Mouse (Mus musculus) forebrain, embryonic 14.5 days (tissue): Measurements from ENCODE around the gene Zfp202. TPM values are rescaled to one million over a fixed set of nuclear protein-coding genes. Genes with fewer than 3 reads are reported as not detected.
A peak's percentile ranks its signal among the peaks of the same experiment; 100 is the strongest.

Source experiments
- ATAC-seq: fragments of 200-750 bp; cut with Nextera tagmentation; 2 replicates; pipeline ENCODE4 v1.8.0; 2017; ENCODE audit warnings: mild to moderate bottlenecking, moderate library complexity
- DNase-seq: peaks from one replicate; pipeline ENCODE4 v3.0.0-alpha.2; 2015; ENCODE audit warnings: low spot score
- H3K27ac ChIP-seq: fragments of 300-500 bp; sonication (generic); 2 replicates; pipeline ENCODE4 v1.5.1; 2014; ENCODE audit warnings: low read depth, mild to moderate bottlenecking, control low read depth, low read length, moderate library complexity
- H3K27me3 ChIP-seq: fragments of 300-500 bp; sonication (generic); replicated peaks from 2 replicates; pipeline ENCODE4 v1.6.1; 2014; ENCODE audit warnings: low read length, control low read depth, mixed read lengths; ENCODE audit not compliant: control insufficient read depth, insufficient read depth
- H3K36me3 ChIP-seq: fragments of 300-500 bp; sonication (generic); 2 replicates; pipeline ENCODE4 v1.6.1; 2014; ENCODE audit warnings: low read length, control low read depth; ENCODE audit not compliant: control insufficient read depth, insufficient read depth
- H3K4me1 ChIP-seq: fragments of 300-500 bp; sonication (generic); 2 replicates; pipeline ENCODE4 v1.6.1; 2014; ENCODE audit warnings: antibody characterized with exemption, low read length, control low read depth; ENCODE audit not compliant: control insufficient read depth, insufficient read depth
- H3K4me2 ChIP-seq: fragments of 300-500 bp; sonication (generic); 2 replicates; pipeline ENCODE4 v1.6.1; 2014; ENCODE audit warnings: mild to moderate bottlenecking, control low read depth, low read length
- H3K4me3 ChIP-seq: fragments of 300-500 bp; sonication (generic); 2 replicates; pipeline ENCODE4 v1.5.1; 2014; ENCODE audit warnings: low read depth, low read length, control low read depth
- H3K9ac ChIP-seq: fragments of 300-500 bp; sonication (generic); 2 replicates; pipeline ENCODE4 v1.6.1; 2014; ENCODE audit warnings: mild to moderate bottlenecking, low read length, control low read depth, moderate library complexity
- H3K9me3 ChIP-seq: fragments of 300-500 bp; sonication (generic); replicated peaks from 2 replicates; pipeline ENCODE4 v1.6.1; 2016; ENCODE audit warnings: low read length, control low read depth, mixed read lengths; ENCODE audit not compliant: control insufficient read depth
- WGBS: fragments of 180-500 bp; shearing (Covaris S2); extraction: QIAGEN DNeasy Blood & Tissue Kit; methylation state at CpG from one replicate; pipeline ENCODE4 v1.1.7; 2014; 5-methylcytosine and 5-hydroxymethylcytosine counted together
- polyA plus RNA-seq: library from polyadenylated mRNA; unstranded; fragments of >200 nt; fragmentation: Nextera tagmentation; extraction: Ambion mirVana; gene quantifications from 2 replicates; pipeline ENCODE4 v1.2.1, GENCODE M21; 2014

Zfp202 gene
- polyA plus RNA-seq, 1 experiment from 2014 or later: 8.5 TPM

DNA sequence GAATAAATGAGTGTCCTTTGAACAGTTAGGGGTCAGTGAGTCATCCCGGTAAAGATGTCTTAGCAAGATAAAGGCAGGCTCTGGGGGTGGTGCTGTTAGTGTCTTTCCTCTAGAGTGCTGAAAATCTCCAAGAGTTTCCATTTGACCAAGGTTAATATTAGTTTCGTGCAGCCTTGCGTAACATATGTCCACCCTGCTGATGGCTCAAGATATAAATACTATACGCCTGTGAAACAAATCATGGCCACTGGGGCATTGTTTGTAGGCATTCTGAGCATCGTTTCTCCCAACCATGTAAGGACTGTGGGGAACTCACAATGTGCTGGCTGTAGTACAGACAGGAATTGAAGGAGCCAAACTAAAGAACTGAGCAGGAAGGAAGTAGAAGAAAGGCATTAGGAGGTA, 14.4 kb downstream of the Zfp202 start:
- H3K36me3 ChIP-seq: peaks cover 41% of the 10 kb centered on the region
- H3K4me2 ChIP-seq: no peak overlapping the region
- H3K4me3 ChIP-seq: no peak overlapping the region
- 86% methylated on average over 5 of the region's 5 CpGs for WGBS
- H3K4me1 ChIP-seq: no peaks in the 10 kb centered on the region
- DNase-seq: no peak
- H3K27me3 ChIP-seq: no peaks in the 10 kb centered on the region
- no peaks in the 10 kb centered on the region for H3K9me3 ChIP-seq
- ATAC-seq: no peak
- no peak overlapping the region for H3K27ac ChIP-seq
- H3K9ac ChIP-seq: no peak overlapping the region

DNA sequence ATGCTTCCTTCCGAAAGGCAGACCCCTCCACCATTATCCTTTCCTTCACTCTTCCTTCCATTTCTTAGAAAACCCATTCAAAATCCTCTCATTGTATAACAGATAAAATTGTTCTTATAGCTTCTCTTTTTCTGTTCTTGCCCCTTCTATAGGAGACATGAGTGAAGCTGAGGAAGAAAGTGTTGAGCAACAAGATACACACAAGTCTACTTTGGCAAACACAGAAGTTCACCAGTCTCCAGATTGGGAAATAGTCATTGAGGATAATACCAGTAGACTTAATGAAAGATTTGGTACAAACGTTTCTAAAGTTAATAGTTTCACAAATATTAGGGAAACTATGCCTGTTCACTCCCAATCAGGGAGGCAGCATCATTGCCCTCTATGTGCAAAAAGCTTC, 18.6 kb downstream of the Zfp202 start:
- no peak overlapping the region for H3K4me3 ChIP-seq
- ATAC-seq (no peak), DNase-seq (no peak)
- H3K4me2 ChIP-seq: no peak overlapping the region
- H3K36me3 ChIP-seq: peaks cover 55% of the 10 kb centered on the region
- WGBS: 91% methylated on average over 2 of the region's 2 CpGs
- no peak overlapping the region for H3K27ac ChIP-seq
- no peak overlapping the region for H3K9ac ChIP-seq
- no peaks in the 10 kb centered on the region for H3K4me1 ChIP-seq
- H3K27me3 ChIP-seq: no peaks in the 10 kb centered on the region
- no peaks in the 10 kb centered on the region for H3K9me3 ChIP-seq

DNA sequence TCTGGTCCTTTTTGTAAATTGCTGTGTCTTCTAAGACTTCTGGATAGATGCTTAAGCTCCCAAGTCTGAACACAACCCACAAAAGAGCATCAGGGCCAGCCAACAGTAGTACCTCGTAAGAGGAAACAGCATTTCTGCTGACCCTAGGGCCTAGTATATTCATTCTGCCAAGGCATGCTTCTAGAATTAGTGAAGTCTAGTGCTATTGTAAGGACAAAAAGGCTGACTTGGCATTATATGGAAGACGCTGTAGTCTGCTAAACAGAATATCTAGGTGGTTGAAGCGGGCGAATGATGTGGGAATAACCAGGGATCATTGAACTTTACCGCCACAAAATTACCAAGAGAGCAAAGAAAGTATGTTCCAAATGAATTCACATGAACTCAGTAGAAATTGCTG, 21.9 kb downstream of the Zfp202 start:
- WGBS: 96% methylated on average over 5 of the region's 5 CpGs
- no peak for DNase-seq

DNA sequence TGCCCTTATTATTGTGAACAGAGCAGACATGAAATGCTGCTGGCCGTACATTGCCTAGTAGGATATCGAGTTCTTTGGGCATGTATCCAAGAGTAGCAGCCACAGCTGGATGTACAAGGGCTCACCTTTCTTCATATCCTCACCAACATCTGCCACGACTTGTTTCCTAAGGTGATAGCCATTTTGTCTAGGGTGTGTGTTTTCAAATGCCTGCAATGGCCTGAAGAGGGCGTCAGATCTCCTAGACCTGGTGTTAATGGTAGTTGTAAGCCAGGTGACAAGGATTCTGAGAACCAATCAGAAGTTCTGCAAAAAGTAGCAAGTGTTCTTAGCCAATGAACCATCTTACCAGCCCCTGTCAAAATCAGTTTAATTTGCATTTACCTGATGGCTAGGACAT, 24.5 kb downstream of the Zfp202 start:
- H3K4me2 ChIP-seq: no peak overlapping the region
- DNase-seq: no peak
- no peaks in the 10 kb centered on the region for H3K4me1 ChIP-seq
- no peaks in the 10 kb centered on the region for H3K27me3 ChIP-seq
- no peaks in the 10 kb centered on the region for H3K9me3 ChIP-seq
- no peak overlapping the region for H3K27ac ChIP-seq
- no peak overlapping the region for H3K4me3 ChIP-seq
- no peak for ATAC-seq
- H3K36me3 ChIP-seq: peaks cover 16% of the 10 kb centered on the region
- H3K9ac ChIP-seq: no peak overlapping the region
- 72% methylated on average over 4 of the region's 4 CpGs for WGBS

More for the DNA sequence above, 21.9 kb downstream of the Zfp202 start:
- Histone ChIP-seq H3K9me3 (no peaks in the 10 kb centered on the region), H3K4me3 (no peak overlapping the region), H3K9ac (no peak overlapping the region), H3K4me1 (no peaks in the 10 kb centered on the region), H3K4me2 (no peak overlapping the region), H3K27me3 (no peaks in the 10 kb centered on the region), H3K27ac (no peak overlapping the region), H3K36me3 (peaks cover 41% of the 10 kb centered on the region)
- no peak for ATAC-seq

DNA sequence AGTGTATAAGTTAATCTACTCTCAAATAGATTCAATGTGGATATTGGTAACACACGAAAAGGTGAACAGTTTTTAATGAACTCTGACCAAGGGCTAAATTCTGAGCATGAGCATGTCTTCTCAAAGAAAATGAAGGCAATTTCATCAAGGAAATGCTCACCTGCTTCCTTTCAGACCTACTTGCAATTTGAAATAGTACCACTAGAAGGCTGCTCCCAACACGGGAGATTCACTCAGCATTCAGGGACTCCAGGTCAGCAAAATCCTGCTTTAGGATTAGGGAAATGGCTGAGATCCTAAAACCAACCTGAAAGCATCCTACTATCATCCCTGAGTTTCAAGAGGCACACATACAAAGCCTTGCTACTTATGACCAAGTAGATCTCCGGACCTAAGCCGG, 32.2 kb downstream of the Zfp202 start:
- ATAC-seq (no peak), DNase-seq (no peak)
- 68% methylated on average over 4 of the region's 4 CpGs for WGBS

DNA sequence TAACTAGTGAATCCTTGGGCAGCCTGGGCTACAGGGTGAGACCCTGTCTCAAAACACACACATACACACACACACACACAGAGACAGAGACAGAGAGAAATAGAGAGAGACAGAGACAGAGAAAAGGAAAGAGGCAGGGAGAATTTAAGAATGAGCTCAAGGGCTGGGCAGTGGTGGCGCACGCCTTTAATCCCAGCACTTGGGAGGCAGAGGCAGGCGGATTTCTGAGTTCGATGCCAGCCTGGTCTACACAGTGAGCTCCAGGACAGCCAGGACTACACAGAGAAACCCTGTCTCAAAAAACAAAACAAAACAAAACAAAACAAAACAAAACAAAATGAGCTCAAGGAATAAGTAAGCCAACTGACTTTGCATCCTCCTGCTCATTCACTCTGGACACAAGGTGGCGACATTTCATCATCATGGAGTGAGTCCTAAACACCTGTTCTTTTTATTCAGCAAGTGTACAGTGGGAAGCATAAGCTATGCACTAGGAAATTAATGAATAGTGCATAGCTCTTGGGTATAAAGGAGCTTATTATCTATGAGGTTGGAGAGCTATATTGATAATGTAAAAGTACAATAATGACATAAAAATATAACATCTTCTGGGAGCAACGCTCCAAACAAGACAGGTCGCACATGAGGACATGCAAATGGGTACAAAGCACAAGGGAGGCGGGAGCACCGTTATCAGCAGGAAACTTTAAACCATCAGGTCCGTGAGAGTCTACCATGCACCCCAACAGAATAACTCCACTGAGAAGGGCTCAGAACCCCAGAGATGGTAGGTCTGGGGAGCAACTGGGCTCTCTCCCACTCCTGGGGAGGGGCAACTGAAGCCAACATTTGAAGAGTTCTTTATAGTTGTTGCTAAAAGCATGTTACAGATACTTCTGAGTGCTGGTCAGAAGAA, 36.0 kb downstream of the Zfp202 start:
- Histone ChIP-seq H3K36me3 (no peaks in the 10 kb centered on the region), H3K4me3 (no peak overlapping the region), H3K4me1 (no peaks in the 10 kb centered on the region), H3K27me3 (no peaks in the 10 kb centered on the region), H3K4me2 (no peak overlapping the region), H3K9ac (no peak overlapping the region), H3K9me3 (no peaks in the 10 kb centered on the region), H3K27ac (no peak overlapping the region)
- 71% methylated on average over 10 of the region's 10 CpGs for WGBS
- peak; percentile 92 for DNase-seq
- ATAC-seq: peak; percentile 88

More for the DNA sequence above, 32.2 kb downstream of the Zfp202 start:
- Histone ChIP-seq H3K9ac (no peak overlapping the region), H3K4me2 (no peak overlapping the region), H3K9me3 (no peaks in the 10 kb centered on the region), H3K36me3 (no peaks in the 10 kb centered on the region), H3K27me3 (no peaks in the 10 kb centered on the region), H3K4me3 (no peak overlapping the region), H3K4me1 (no peaks in the 10 kb centered on the region), H3K27ac (no peak overlapping the region)

DNA sequence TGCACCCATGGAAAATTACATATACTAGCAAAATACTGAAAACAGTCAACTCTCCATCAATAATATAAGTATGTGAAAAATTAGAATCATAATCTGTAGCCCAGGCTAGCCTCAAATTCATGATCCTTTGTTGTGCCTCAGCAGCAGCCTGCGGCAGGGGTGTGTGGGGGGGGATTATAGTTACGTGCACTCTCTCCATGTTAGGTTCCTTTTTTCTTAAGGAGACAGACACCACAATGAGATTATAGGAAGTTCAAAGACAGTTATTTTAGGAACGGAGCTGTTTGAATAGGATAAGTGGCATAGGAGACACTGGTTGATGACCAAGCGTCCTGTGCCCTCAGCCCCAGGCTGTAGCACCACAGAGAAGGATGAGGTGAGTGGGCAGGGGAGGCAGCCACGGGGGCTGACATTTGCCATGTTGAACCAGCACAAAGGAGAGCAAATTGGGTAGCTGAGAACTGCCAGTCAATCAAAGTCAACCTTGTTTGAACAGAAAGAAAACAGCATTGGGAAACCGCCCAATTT, 36.8 kb downstream of the Zfp202 start:
- ATAC-seq (no peak), DNase-seq (no peak)
- Histone ChIP-seq H3K36me3 (no peaks in the 10 kb centered on the region), H3K4me3 (no peak overlapping the region), H3K27me3 (no peaks in the 10 kb centered on the region), H3K4me2 (no peak overlapping the region), H3K27ac (no peak overlapping the region), H3K9ac (no peak overlapping the region), H3K9me3 (no peaks in the 10 kb centered on the region), H3K4me1 (no peaks in the 10 kb centered on the region)
- whole genome bisulfite sequencing: 42% methylated on average over 6 of the region's 6 CpGs

DNA sequence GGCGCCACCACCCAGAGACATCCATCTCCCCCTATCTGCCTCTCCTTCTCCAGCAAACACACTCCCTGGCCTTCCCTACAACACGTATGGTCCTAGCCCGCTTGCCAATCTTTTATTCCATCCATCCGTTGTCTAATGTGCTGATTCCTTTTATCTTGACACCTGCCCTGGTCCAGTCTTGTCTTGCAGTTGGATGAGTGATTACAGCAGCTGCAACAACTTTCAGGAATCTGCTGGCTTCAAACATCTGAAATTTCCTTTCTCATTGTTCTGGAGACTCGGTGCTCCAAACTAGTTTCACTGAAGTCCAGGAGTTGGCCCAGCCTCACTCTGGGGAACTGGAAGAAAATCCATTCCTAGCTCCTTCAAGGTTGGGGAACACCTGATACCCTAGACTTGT, 37.4 kb downstream of the Zfp202 start:
- DNase-seq (no peak), ATAC-seq (no peak)
- Histone ChIP-seq H3K27me3 (no peaks in the 10 kb centered on the region), H3K4me2 (no peak overlapping the region), H3K9ac (no peak overlapping the region), H3K4me3 (no peak overlapping the region), H3K36me3 (no peaks in the 10 kb centered on the region), H3K4me1 (no peaks in the 10 kb centered on the region), H3K27ac (no peak overlapping the region), H3K9me3 (no peaks in the 10 kb centered on the region)
- WGBS: 62% methylated on average over 5 of the region's 5 CpGs

DNA sequence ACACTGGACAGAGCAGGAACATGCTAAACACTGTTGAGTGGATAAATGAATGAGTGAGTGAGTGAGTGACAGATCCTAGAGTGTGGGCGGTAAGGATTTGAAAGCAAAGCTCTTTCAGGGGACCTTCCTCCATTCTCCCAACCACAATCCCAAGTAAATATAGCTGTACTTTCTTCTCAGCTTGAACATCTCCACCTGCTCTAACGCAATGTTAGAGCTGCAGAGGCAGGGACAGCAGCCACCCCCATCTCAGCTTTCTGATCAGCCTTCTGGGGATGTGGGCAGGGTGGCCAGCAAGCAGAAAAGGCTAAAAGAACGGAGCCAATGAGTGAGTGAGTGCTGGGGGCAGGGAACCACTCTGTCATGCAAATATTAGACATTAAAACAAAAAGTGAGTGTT, 38.9 kb downstream of the Zfp202 start:
- H3K27me3 ChIP-seq: no peaks in the 10 kb centered on the region
- H3K4me3 ChIP-seq: no peak overlapping the region
- H3K27ac ChIP-seq: no peak overlapping the region
- no peaks in the 10 kb centered on the region for H3K9me3 ChIP-seq
- no peaks in the 10 kb centered on the region for H3K36me3 ChIP-seq
- H3K4me1 ChIP-seq: no peaks in the 10 kb centered on the region
- 86% methylated on average over 3 of the region's 3 CpGs for WGBS
- DNase-seq: no peak
- H3K4me2 ChIP-seq: no peak overlapping the region
- no peak overlapping the region for H3K9ac ChIP-seq
- no peak for ATAC-seq
